Mouse (Mus musculus) hindbrain, embryonic 10.5 days (tissue): ENCODE results near the gene Serpinb6e. TPM values are rescaled to one million over a fixed set of nuclear protein-coding genes. Genes with fewer than 3 reads are reported as not detected.

ENCODE experiments used
- DNase-seq: peaks from one replicate; pipeline ENCODE4 v3.0.0-alpha.2; 2017; ENCODE audit warnings: low spot score
- H3K27ac ChIP-seq: fragments of 300-500 bp; sonication (generic); 2 replicates; pipeline ENCODE4 v1.5.1; 2016; ENCODE audit warnings: mild to moderate bottlenecking, moderate library complexity
- H3K27me3 ChIP-seq: fragments of 300-500 bp; sonication (generic); 2 replicates; pipeline ENCODE4 v1.6.1; 2016; ENCODE audit warnings: mild to moderate bottlenecking; ENCODE audit not compliant: poor library complexity, insufficient read depth, severe bottlenecking
- H3K36me3 ChIP-seq: fragments of 300-500 bp; sonication (generic); 2 replicates; pipeline ENCODE4 v1.6.1; 2016; ENCODE audit warnings: mild to moderate bottlenecking, moderate library complexity
- H3K4me1 ChIP-seq: fragments of 300-500 bp; sonication (generic); replicated peaks from 2 replicates; pipeline ENCODE4 v1.6.1; 2016; ENCODE audit warnings: mild to moderate bottlenecking
- H3K4me3 ChIP-seq: fragments of 300-500 bp; sonication (generic); 2 replicates; pipeline ENCODE4 v1.5.1; 2016; ENCODE audit warnings: mild to moderate bottlenecking, moderate library complexity
- H3K9me3 ChIP-seq: fragments of 300-500 bp; sonication (generic); 2 replicates; pipeline ENCODE4 v1.6.1; 2016; ENCODE audit warnings: mild to moderate bottlenecking, moderate library complexity
- WGBS: fragments of 180-500 bp; shearing (Covaris S2); methylation state at CpG from one replicate; pipeline ENCODE4 v1.1.7; 2016; 5-methylcytosine and 5-hydroxymethylcytosine counted together
- polyA plus RNA-seq: library from polyadenylated mRNA; unstranded; fragments of >200 nt; fragmentation: Nextera tagmentation; extraction: Ambion mirVana; gene quantifications from 2 replicates; pipeline ENCODE4 v1.2.1, GENCODE M21; 2016

Serpinb6e gene
- not detected in 2 replicates for polyA plus RNA-seq

DNA sequence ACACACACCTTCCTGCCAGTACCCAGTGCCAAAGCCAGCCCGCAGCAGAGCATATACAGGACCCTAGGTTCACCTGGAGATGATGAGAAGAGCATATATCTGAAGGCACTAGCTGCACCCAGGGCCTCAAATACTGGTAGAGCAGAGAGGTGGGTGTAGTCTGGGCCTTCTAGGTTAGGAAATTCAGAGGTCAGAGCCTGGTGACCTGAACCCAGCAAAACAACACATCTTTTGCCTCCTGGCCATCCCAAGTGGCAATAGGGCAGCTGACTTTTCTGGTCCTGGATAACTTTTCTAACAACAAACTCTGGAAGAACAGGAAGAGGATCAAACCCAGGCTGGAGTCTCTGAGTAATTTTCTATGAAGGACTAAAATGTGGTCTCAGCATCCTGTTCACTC is at the start of gene Serpinb6e:
Gene Serpinb6e (minus strand): TSS at position 101 of the 400 bp plus-strand sequence.
- H3K4me3 ChIP-seq = no peak within 1 kb of the TSS
- WGBS = 66% methylated on average over 1 of the region's 1 CpGs
- no peaks in the 10 kb centered on the region for H3K27me3 ChIP-seq
- DNase-seq = no peak
- H3K27ac ChIP-seq = no peak within 1 kb of the TSS
- no peaks in the 10 kb centered on the region for H3K4me1 ChIP-seq
- no peaks in the 10 kb centered on the region for H3K9me3 ChIP-seq
- H3K36me3 ChIP-seq = no peaks in the 10 kb centered on the region

DNA sequence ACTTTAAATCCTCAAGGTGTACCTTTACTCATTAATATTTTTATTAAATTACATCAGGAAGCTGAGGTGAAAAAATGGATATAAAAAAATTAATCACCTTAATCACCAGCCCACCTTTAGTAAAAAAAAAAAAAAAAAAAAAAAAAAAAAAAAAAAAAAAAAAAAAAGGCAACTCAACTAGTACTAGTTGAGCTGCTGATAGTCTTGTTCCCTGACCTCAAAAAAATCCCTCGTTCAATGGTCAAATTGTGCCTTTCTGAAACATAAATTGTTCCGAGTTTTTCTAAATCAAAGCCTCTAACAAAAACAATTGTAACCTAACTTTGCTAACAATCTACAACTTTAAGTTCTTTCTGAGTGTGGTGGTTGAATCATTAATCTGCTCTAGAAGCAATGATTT is 12.5 kb downstream of the Serpinb6e start:
- Histone ChIP-seq H3K9me3 (peaks cover 10% of the 10 kb centered on the region), H3K4me3 (no peak overlapping the region), H3K4me1 (no peaks in the 10 kb centered on the region), H3K36me3 (no peaks in the 10 kb centered on the region), H3K27me3 (no peaks in the 10 kb centered on the region), H3K27ac (no peak overlapping the region)
- no peak for DNase-seq
- WGBS = 93% methylated on average over 2 of the region's 2 CpGs

DNA sequence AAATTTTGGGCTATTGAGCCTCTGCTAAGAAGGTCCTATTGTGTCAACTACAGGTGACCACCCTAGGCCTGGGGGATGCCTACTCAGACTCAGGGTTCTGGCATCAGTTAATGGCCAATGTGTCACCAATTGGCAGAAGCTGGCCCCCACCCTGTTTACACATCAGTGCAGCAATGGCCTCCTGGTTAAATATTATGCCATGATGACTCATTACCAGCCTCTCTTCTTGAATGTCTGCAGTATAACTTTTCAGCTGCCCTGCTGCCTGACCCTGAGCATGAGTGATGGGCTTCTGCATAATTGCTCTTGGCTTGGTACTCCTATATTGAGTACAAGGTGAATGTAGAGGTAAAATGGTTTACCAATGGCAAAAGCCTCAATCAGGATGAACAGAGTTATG is 19.8 kb downstream of the Serpinb6e start:
- no peak overlapping the region for H3K27ac ChIP-seq
- H3K27me3 ChIP-seq = no peaks in the 10 kb centered on the region
- no peak overlapping the region for H3K4me3 ChIP-seq
- no peaks in the 10 kb centered on the region for H3K4me1 ChIP-seq
- no peaks in the 10 kb centered on the region for H3K36me3 ChIP-seq
- DNase-seq = no peak
- H3K9me3 ChIP-seq = peaks cover 31% of the 10 kb centered on the region

DNA sequence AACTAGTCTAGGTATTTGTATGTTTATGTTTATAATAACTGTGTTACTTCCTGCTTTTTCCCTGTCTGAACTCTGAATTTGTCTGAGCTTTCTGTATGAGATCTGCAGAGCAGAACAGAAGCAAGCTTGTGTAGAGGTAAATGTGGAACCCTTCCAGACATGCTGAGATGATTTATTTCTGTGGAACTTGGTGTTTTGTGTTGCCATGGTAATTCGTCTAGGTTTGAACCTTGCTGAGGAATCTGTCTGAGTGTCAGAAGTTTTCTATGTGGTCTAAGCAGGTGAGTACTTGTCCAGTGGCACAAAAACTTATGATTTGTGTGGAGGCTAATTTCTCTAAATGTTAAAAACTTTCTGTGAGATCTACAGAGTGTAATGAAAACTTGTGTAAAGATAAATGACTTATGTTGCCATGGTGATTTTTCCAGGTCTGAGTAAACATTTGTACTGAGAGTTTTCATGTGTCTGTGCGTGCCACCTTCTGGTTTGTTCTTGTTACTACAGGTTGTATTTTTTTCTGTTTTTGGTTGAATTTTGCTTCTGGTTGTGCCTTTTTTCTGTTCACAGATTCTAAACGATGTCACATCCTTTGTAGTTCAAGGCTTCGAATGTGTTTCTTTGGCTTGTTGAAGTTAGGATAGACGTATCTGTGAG is 21.6 kb downstream of the Serpinb6e start:
- DNase-seq = no peak
- Histone ChIP-seq H3K36me3 (no peaks in the 10 kb centered on the region), H3K9me3 (peaks cover 25% of the 10 kb centered on the region), H3K27ac (no peak overlapping the region), H3K4me1 (no peaks in the 10 kb centered on the region), H3K27me3 (no peaks in the 10 kb centered on the region), H3K4me3 (no peak overlapping the region)
- 83% methylated on average over 5 of the region's 5 CpGs for WGBS

Other genes starting within 250 kb of the Serpinb6e start
- not detected in 2 replicates for gene Serpinb6d, start 182.0 kb downstream of the Serpinb6e start, polyA plus RNA-seq
- gene Serpinb6c, start 62.3 kb upstream of the Serpinb6e start, polyA plus RNA-seq = not detected in 2 replicates
- 19.2 and 26.2 TPM in 2 replicates for gene Nqo2, start 121.3 kb upstream of the Serpinb6e start, polyA plus RNA-seq
- 7.3 and 10.0 TPM in 2 replicates for gene Ripk1, start 159.0 kb upstream of the Serpinb6e start, polyA plus RNA-seq
- gene Serpinb6a, start 159.4 kb upstream of the Serpinb6e start, polyA plus RNA-seq = 28.3 and 35.5 TPM in 2 replicates
- 33.1 and 34.5 TPM in 2 replicates for gene Bphl, start 194.2 kb upstream of the Serpinb6e start, polyA plus RNA-seq
- gene Tubb2a, start 234.6 kb upstream of the Serpinb6e start, polyA plus RNA-seq = 202 and 435 TPM in 2 replicates